Mouse (Mus musculus) liver, adult 2 months (tissue): ENCODE data around the gene Ifi209. TPM values are rescaled to one million over a fixed set of nuclear protein-coding genes. Genes with fewer than 3 reads are reported as not detected.
"Not testable (repeated sequence)": the region's sequence is repeated elsewhere in the genome, so short reads cannot be mapped to it uniquely, and the experiment has no call there.

ENCODE experiments used
- DNase-seq: peaks from one replicate; pipeline ENCODE4 v3.0.0-alpha.2; 2011; ENCODE audit warnings: low read depth, low spot score; ENCODE audit errors: extremely low read depth
- H3K27ac ChIP-seq: fragments of 200-500 bp; replicated peaks from 2 replicates; pipeline ENCODE4 v1.5.1; 2012; ENCODE audit warnings: low read depth, mild to moderate bottlenecking, control low read depth, inconsistent platforms, low read length; ENCODE audit not compliant: insufficient read depth
- H3K27me3 ChIP-seq: fragments of 200-500 bp; 2 replicates; pipeline ENCODE4 v1.6.1; 2012; ENCODE audit warnings: mild to moderate bottlenecking, moderate library complexity, low read length, inconsistent platforms; ENCODE audit not compliant: control insufficient read depth, insufficient read depth
- H3K36me3 ChIP-seq: fragments of 200-500 bp; 2 replicates; pipeline ENCODE4 v1.6.1; 2012; ENCODE audit warnings: low read length, inconsistent platforms; ENCODE audit not compliant: control insufficient read depth, insufficient read depth
- H3K4me1 ChIP-seq: fragments of 200-500 bp; 2 replicates; pipeline ENCODE4 v1.6.1; 2011; ENCODE audit warnings: low read length; ENCODE audit not compliant: control insufficient read depth, insufficient read depth
- H3K4me3 ChIP-seq: fragments of 200-500 bp; 2 replicates; pipeline ENCODE4 v1.5.1; 2011; ENCODE audit warnings: low read depth, mild to moderate bottlenecking, control low read depth, low read length, moderate library complexity; ENCODE audit not compliant: insufficient read depth
- H3K79me2 ChIP-seq: fragments of 200-500 bp; 2 replicates; pipeline ENCODE4 v1.6.1; 2012; ENCODE audit warnings: inconsistent platforms, mild to moderate bottlenecking, low read length, moderate library complexity; ENCODE audit not compliant: control insufficient read depth, insufficient read depth
- H3K9ac ChIP-seq: fragments of 200-500 bp; 2 replicates; pipeline ENCODE4 v1.6.1; 2012; ENCODE audit warnings: low read depth, mild to moderate bottlenecking, control low read depth, inconsistent platforms, low read length
- CTCF ChIP-seq: fragments of 200-500 bp; IDR thresholded peaks from 2 replicates; pipeline ENCODE4 v1.5.1; 2011; ENCODE audit warnings: low read depth, low read length, control low read depth
- POLR2A ChIP-seq: fragments of 200-500 bp; IDR thresholded peaks from 2 replicates; pipeline ENCODE4 v1.6.1; 2011; ENCODE audit warnings: low read length, control low read depth; ENCODE audit not compliant: insufficient read depth; ENCODE audit errors: extremely low read depth
- WGBS: fragments of 180-500 bp; shearing (Covaris S2); methylation state at CpG from one replicate; pipeline ENCODE4 v1.1.7; 2018; 5-methylcytosine and 5-hydroxymethylcytosine counted together
- polyA plus RNA-seq: library from polyadenylated mRNA; depleted of rRNA; stranded (reverse); fragments of >200 nt; gene quantifications from 2 replicates; pipeline ENCODE4 v1.2.3, GENCODE M21; 2012; rRNA removed
- total RNA-seq: library from RNA; depleted of rRNA; stranded (reverse); fragments of >200 nt; gene quantifications from 2 replicates; pipeline ENCODE4 v1.2.3, GENCODE M21; 2014; rRNA removed

Ifi209 gene
- total RNA-seq (1.3 and 1.8 TPM in 2 replicates), polyA plus RNA-seq (0.10 and 0.35 TPM in 2 replicates)

DNA sequence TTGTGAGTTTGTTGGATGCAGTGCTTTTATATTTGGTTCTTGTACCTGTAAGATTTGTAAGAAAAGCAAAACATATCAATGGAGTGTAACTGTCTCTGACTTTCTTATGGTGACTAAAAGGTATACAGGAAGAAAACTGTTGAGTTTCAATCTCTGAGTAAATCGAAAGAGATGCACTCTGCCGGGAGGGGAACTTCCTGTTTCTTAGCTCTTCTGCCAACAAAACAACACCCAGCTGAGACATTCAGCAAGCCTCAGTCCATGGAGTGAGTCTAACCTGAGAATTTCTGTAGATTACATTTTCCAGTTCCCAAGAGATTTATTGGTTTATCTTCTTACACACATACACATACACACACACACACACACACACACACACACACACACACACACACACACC, at the start of gene Ifi209:
Gene Ifi209 (plus strand): TSS at position 296 of the 400 bp plus-strand sequence.
- not testable (repeated sequence) for H3K36me3 ChIP-seq, H3K9ac ChIP-seq, H3K79me2 ChIP-seq, H3K27me3 ChIP-seq, H3K27ac ChIP-seq, H3K4me1 ChIP-seq
- 70% methylated on average over 2 of the region's 2 CpGs for WGBS
- DNase-seq = peak; percentile 23
- peak within 1 kb of the TSS; percentile 7; the same call in 1 of the 2 replicates for H3K4me3 ChIP-seq

- not testable (repeated sequence) for H3K27me3 ChIP-seq, H3K4me3 ChIP-seq, H3K4me1 ChIP-seq, H3K36me3 ChIP-seq, DNase-seq, H3K79me2 ChIP-seq, H3K9ac ChIP-seq, H3K27ac ChIP-seq
- WGBS = 85% methylated on average over 2 of the region's 2 CpGs
Observed at GRCm38 (mm10) chr1:173589698-173590097, 41.0 kb upstream of the Ifi209 start.

DNA sequence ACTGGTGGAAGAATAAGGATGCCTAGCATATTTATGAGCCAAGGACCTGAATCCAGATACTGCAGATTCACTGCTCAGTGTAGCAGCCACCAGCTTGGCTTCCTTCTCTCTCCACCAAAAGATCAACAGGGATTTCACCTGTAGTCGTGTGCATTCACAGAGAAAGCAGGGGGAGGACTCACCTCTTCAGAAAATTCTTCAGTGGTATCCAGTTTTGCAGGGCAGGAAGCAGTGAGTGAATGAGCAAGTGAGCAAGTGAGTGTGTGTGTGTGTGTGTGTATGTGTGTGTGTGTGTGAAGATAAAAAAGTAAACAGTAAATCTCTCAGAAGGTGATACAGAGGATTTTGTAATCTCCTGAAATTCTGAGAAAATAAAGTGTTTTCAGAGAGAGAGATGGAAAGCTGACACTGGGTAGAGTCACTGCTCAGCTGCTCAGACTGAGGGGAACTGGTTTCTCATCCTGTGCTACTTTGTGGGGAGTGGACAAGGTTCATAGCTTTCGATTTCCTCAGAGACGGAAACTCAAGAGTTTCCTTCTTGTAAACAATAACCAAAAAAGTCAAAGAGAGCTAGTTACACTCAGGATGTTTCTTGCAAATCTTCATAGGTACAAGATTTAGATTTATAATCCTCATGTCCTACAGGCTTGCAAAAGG, 31.8 kb upstream of the Ifi209 start, which contains the start of gene Ifi213:
Gene Ifi213 (minus strand): TSS at position 437 of the 657 bp plus-strand sequence.
- H3K36me3 ChIP-seq, H3K4me1 ChIP-seq, H3K27ac ChIP-seq, H3K79me2 ChIP-seq, DNase-seq, H3K27me3 ChIP-seq, H3K9ac ChIP-seq: not testable (repeated sequence)
- WGBS = 55% methylated on average over 3 of the region's 3 CpGs
- H3K4me3 ChIP-seq = peak within 1 kb of the TSS; percentile 27; the same call in 1 of the 2 replicates

GRCm38 (mm10) chr1:173610291-173610690, 20.4 kb upstream of the Ifi209 start:
- not testable (repeated sequence) for H3K27me3 ChIP-seq, DNase-seq, H3K36me3 ChIP-seq, H3K4me1 ChIP-seq, H3K4me3 ChIP-seq, H3K79me2 ChIP-seq, H3K9ac ChIP-seq, H3K27ac ChIP-seq
- 88% methylated on average over 3 of the region's 3 CpGs for WGBS

- not testable (repeated sequence) for H3K79me2 ChIP-seq, DNase-seq, H3K9ac ChIP-seq, H3K4me3 ChIP-seq, H3K4me1 ChIP-seq, H3K36me3 ChIP-seq, H3K27ac ChIP-seq, H3K27me3 ChIP-seq
- 67% methylated on average over 2 of the region's 2 CpGs for whole genome bisulfite sequencing
Observed at GRCm38 (mm10) chr1:173622216-173622615, 8.5 kb upstream of the Ifi209 start.

GRCm38 (mm10) chr1:173624052-173624451, 6.7 kb upstream of the Ifi209 start:
- no peak for DNase-seq
- Histone ChIP-seq H3K27ac (no peak overlapping the region), H3K27me3 (no peaks in the 10 kb centered on the region), H3K79me2 (no peaks in the 10 kb centered on the region), H3K9ac (no peak overlapping the region), H3K4me1 (no peaks in the 10 kb centered on the region), H3K4me3 (no peak overlapping the region), H3K36me3 (no peaks in the 10 kb centered on the region)
- WGBS = 82% methylated on average over 2 of the region's 2 CpGs
- TF ChIP-seq POLR2A (no peak), CTCF (no peak)
